Mouse (Mus musculus): ENCODE measurements around the gene Pip4p1. TPM values are rescaled to one million over a fixed set of nuclear protein-coding genes. Genes with fewer than 3 reads are reported as not detected.
A peak's percentile ranks its signal among the peaks of the same experiment; 100 is the strongest.
"Not testable (repeated sequence)": the region's sequence is repeated elsewhere in the genome, so short reads cannot be mapped to it uniquely, and the experiment has no call there.

Gene Pip4p1
- polyA plus RNA-seq, 1 experiment from 2014 or later = 24.9 TPM

DNA sequence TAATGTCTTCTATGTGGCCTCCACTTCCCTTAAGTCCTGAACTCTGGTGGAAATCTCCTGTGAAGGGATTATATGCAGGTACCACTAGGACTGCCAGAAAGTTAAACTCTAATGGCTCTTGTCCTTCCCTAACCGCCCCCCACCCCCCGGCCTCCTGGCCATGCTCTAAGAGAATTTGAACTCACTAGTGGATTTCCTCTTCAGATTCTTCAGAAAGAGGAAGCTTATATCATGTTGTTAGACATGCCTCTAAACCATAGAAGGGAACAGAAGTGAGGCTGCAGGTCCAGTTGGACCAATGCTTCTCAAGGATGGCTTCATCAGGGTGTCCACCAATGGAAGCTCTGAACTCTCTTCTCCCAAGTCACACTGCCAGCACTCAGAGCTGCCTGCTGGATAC, 32.7 kb downstream of the Pip4p1 start:
- not testable (repeated sequence) for H3K4me3 ChIP-seq (ENCODE audit: low read depth, low read length); H3K9ac ChIP-seq (ENCODE audit: low read depth, low read length); H3K4me1 ChIP-seq (ENCODE audit: control insufficient read depth, low read depth, low read length); ATAC-seq (ENCODE audit: low read depth); H3K9me3 ChIP-seq (replicated peaks; ENCODE audit: control insufficient read depth, low read length); H3K36me3 ChIP-seq (ENCODE audit: control insufficient read depth, insufficient read depth); H3K4me2 ChIP-seq (ENCODE audit: low read depth, low read length); H3K27ac ChIP-seq (ENCODE audit: low read length); H3K27me3 ChIP-seq (ENCODE audit: control insufficient read depth, insufficient read depth, low read depth, low read length)
- 35% methylated on average over 2 of the region's 2 CpGs for WGBS (ENCODE audit: insufficient replicate concordance)

DNA sequence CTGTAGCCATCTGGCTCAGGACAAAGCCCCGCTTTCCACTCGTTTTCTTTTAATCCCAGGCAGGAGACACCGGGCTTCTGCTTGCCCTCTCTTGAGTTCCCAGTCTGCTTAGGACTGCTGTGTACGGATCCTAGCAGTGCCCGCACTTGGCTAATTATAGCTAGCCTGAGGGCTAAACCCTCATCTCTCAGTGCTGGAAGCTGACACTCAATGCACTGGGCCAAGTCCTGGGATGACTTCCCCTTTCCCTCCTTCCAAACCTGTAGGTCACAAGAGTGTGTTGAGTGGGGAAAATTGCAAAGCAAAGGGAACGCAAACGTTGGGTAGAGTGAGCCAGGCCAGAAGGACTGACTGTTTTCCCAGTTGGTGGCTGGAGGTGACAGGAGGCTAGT, 33.3 kb downstream of the Pip4p1 start, which contains the start of gene Klhl33:
Gene Klhl33, minus strand, starts transcription at position 134 of the 392 bp plus-strand sequence.
- Histone ChIP-seq H3K4me3 (ENCODE audit: low read depth, low read length) (peak within 1 kb of the TSS; percentile 28), H3K9me3 (replicated peaks; ENCODE audit: control insufficient read depth, low read length) (no peaks in the 10 kb centered on the region), H3K36me3 (ENCODE audit: control insufficient read depth, insufficient read depth) (no peaks in the 10 kb centered on the region), H3K9ac (ENCODE audit: low read depth, low read length) (peak within 1 kb of the TSS; percentile 6), H3K4me1 (ENCODE audit: control insufficient read depth, low read depth, low read length) (peaks cover 3% of the 10 kb centered on the region), H3K4me2 (ENCODE audit: low read depth, low read length) (peak within 1 kb of the TSS; percentile 50), H3K27me3 (ENCODE audit: control insufficient read depth, insufficient read depth, low read depth, low read length) (peaks cover 5% of the 10 kb centered on the region; the same call in 1 of the 2 replicates), H3K27ac (ENCODE audit: low read length) (peak within 1 kb of the TSS; percentile 41; the same call in 1 of the 2 replicates)
- WGBS (ENCODE audit: insufficient replicate concordance) = 38% methylated on average over 7 of the region's 7 CpGs
- ATAC-seq (ENCODE audit: low read depth) = no peak

DNA sequence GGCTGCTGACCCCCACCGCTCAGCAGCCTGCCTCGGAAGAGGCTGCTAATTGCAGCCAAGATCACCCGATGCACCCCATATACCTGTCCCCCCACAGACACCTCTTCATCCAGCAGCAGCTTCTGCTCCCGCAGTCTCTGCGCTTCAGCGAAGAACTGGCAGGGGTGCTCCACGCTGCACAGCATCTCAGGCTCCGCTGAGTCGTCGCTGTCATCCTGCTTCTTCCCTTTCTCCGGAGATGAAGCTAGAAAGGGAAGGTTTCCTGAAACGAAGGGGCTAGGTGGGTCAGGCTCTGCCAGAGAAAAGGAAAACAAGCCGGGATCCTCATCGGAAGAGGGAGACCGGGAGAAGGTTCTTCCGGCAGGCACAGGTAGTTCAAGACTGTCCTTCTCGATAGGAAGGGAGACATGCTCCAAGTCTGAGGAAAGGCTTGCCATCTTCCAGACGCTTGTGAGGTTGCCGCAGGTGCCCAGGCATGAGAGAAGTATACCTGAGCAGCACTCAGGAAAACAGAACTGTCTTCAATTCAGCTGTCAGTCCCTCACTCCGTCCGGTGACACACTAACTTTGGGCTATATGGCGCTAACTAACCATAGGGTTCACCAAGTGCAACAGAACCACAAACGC, 33.8 kb downstream of the Pip4p1 start:
- H3K4me2 ChIP-seq (ENCODE audit: low read depth, low read length) = peak overlapping the region; percentile 50
- H3K9me3 ChIP-seq (replicated peaks; ENCODE audit: control insufficient read depth, low read length) = no peaks in the 10 kb centered on the region
- H3K36me3 ChIP-seq (ENCODE audit: control insufficient read depth, insufficient read depth) = no peaks in the 10 kb centered on the region
- H3K27me3 ChIP-seq (ENCODE audit: control insufficient read depth, insufficient read depth, low read depth, low read length) = peaks cover 5% of the 10 kb centered on the region; the same call in 1 of the 2 replicates
- peak overlapping the region; percentile 41; the same call in 1 of the 2 replicates for H3K27ac ChIP-seq (ENCODE audit: low read length)
- peaks cover 3% of the 10 kb centered on the region for H3K4me1 ChIP-seq (ENCODE audit: control insufficient read depth, low read depth, low read length)
- WGBS (ENCODE audit: insufficient replicate concordance) = 23% methylated on average over 23 of the region's 23 CpGs
- H3K9ac ChIP-seq (ENCODE audit: low read depth, low read length) = peak overlapping the region; percentile 6
- H3K4me3 ChIP-seq (ENCODE audit: low read depth, low read length) = peak overlapping the region; percentile 28
- ATAC-seq (ENCODE audit: low read depth) = no peak

DNA sequence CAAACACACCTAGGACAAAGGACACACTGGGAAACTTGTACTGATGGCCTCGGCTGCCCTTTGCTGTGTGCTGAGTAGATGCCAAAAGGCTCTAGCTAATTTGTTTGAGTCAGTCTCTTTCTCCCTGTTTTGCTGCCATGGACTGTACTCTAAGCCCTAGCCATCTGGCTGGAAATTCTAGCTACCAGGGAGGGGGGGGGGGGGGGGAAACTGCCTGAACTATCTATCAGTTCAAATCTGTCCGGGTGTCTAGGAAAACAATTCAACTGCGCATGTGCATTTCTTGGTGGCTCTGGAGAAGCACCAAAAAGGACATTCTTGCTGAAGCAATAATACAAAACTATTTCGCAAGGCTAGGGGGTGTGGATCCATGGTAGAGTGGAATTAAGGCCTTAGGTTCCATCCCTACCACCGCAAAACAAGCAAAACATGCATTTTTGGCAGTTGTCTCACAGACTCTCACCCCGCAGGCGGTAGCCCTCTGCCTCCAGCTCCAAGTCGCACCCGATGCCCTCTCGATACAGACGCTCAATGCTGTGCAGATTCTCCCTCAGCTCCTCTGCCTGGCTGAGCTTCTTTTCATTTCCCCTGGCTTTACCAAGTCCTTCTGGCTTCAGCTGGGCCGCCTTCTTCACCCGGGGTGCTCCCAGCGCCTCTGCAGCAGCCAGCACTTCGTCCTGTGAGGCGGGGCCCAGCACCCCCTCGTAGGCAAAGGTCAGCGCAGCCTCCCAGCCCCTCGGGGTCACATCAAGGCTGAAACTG, 34.5 kb downstream of the Pip4p1 start:
- H3K4me1 ChIP-seq (ENCODE audit: control insufficient read depth, low read depth, low read length) = peaks cover 3% of the 10 kb centered on the region
- ATAC-seq (ENCODE audit: low read depth) = peak; percentile 82
- peak overlapping the region; percentile 6 for H3K9ac ChIP-seq (ENCODE audit: low read depth, low read length)
- peak overlapping the region; percentile 50 for H3K4me2 ChIP-seq (ENCODE audit: low read depth, low read length)
- peak overlapping the region; percentile 41; the same call in 1 of the 2 replicates for H3K27ac ChIP-seq (ENCODE audit: low read length)
- peaks cover 5% of the 10 kb centered on the region; the same call in 1 of the 2 replicates for H3K27me3 ChIP-seq (ENCODE audit: control insufficient read depth, insufficient read depth, low read depth, low read length)
- peak overlapping the region; percentile 28 for H3K4me3 ChIP-seq (ENCODE audit: low read depth, low read length)
- no peaks in the 10 kb centered on the region for H3K36me3 ChIP-seq (ENCODE audit: control insufficient read depth, insufficient read depth)
- WGBS (ENCODE audit: insufficient replicate concordance) = 20% methylated on average over 19 of the region's 19 CpGs
- H3K9me3 ChIP-seq (replicated peaks; ENCODE audit: control insufficient read depth, low read length) = no peaks in the 10 kb centered on the region

DNA sequence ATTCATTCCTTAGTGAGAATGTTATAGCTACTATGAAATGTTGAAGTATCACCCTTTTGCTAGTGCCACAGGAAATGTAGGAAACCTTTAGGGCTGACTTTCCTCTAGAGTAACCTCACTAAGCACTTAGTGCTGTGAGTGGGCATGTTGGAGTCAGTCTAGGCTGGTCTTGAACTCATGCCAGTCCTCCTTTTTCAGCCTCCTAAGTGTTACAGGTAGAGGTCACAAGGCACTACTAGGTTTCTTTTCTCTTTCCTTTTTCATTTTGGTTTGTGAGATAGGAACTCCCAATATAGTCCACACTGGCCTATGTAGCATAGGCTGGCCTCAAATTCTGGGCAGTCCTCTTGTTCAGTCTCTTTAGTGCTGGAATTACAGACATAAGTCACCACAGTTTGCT, 35.2 kb downstream of the Pip4p1 start:
- Histone ChIP-seq H3K4me3 (ENCODE audit: low read depth, low read length) (no peak overlapping the region), H3K4me2 (ENCODE audit: low read depth, low read length) (no peak overlapping the region), H3K9me3 (replicated peaks; ENCODE audit: control insufficient read depth, low read length) (no peaks in the 10 kb centered on the region), H3K27ac (ENCODE audit: low read length) (no peak overlapping the region), H3K36me3 (ENCODE audit: control insufficient read depth, insufficient read depth) (no peaks in the 10 kb centered on the region), H3K4me1 (ENCODE audit: control insufficient read depth, low read depth, low read length) (peaks cover 3% of the 10 kb centered on the region), H3K9ac (ENCODE audit: low read depth, low read length) (no peak overlapping the region), H3K27me3 (ENCODE audit: control insufficient read depth, insufficient read depth, low read depth, low read length) (peaks cover 5% of the 10 kb centered on the region; the same call in 1 of the 2 replicates)
- no peak for ATAC-seq (ENCODE audit: low read depth)

DNA sequence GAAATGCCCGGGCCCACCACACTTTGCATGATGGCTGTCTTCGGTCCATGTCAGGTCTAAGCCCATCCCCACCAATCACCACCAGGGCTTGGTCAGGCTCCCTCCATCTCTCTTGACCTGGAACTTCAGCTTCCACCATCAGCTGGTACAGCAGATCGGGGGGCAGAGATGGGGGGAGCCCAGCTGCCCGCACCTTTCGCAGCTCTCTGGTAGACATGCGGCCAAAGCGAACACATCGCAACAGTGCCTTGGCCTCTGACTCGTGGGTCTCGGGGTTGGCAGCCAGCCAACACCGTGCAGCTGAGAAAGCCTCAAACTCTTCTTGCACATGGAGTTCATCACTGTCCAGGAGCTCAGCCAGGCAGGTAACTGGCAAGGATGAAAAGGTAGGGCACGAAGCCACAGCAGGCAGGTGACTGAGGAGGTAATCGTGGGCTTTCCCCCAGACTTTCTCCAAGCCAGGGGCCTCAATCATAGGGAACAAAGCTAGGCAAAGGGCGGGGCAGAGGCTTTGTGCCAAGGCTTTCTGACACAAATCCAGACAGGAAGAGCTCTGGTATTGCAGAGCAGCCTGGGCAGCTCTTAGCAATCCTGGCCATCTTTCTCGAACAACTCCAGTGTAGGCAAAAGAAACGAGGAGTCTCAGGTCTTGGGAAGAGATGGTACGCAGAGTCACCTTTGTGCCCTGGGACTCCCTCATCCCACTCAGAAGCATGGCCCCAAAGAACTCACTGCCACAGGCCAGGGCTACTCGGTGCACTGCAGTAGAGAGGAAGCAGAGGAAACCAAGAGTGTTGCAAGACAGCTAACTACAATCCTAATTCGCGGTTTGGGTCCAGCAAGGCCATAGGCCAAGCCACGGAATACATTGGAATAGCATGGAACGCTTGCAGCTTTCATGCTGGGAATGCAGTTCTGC, 37.9 kb downstream of the Pip4p1 start:
- peaks cover 3% of the 10 kb centered on the region for H3K4me1 ChIP-seq (ENCODE audit: control insufficient read depth, low read depth, low read length)
- ATAC-seq (ENCODE audit: low read depth) = no peak
- 60% methylated on average over 22 of the region's 22 CpGs for WGBS (ENCODE audit: insufficient replicate concordance)
- no peak overlapping the region for H3K4me3 ChIP-seq (ENCODE audit: low read depth, low read length)
- no peak overlapping the region for H3K9ac ChIP-seq (ENCODE audit: low read depth, low read length)
- H3K27ac ChIP-seq (ENCODE audit: low read length) = no peak overlapping the region
- no peaks in the 10 kb centered on the region for H3K36me3 ChIP-seq (ENCODE audit: control insufficient read depth, insufficient read depth)
- H3K27me3 ChIP-seq (ENCODE audit: control insufficient read depth, insufficient read depth, low read depth, low read length) = peaks cover 5% of the 10 kb centered on the region; the same call in 1 of the 2 replicates
- H3K4me2 ChIP-seq (ENCODE audit: low read depth, low read length) = no peak overlapping the region
- H3K9me3 ChIP-seq (replicated peaks; ENCODE audit: control insufficient read depth, low read length) = no peaks in the 10 kb centered on the region

DNA sequence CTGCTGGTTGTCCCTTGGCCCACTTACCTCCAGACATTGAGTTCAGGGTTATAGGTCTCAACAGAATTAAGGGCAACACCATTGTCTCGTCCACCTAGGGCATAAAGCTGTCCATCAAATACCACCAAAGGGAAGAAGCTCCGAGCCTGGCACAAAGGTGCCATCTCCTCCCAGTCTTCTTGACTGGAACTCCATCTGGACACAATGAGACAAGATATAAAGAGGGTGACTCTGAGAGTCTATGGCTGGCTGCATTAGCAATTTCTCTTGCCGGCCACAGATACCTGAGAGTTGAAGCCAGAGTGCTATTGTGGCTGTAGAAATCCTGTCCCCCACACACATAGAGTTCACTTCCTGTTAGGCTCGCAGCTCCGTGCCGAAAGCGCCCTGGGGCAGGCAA, 38.6 kb downstream of the Pip4p1 start:
- no peak overlapping the region for H3K4me3 ChIP-seq (ENCODE audit: low read depth, low read length)
- no peaks in the 10 kb centered on the region for H3K9me3 ChIP-seq (replicated peaks; ENCODE audit: control insufficient read depth, low read length)
- peaks cover 3% of the 10 kb centered on the region for H3K4me1 ChIP-seq (ENCODE audit: control insufficient read depth, low read depth, low read length)
- no peak overlapping the region for H3K9ac ChIP-seq (ENCODE audit: low read depth, low read length)
- H3K36me3 ChIP-seq (ENCODE audit: control insufficient read depth, insufficient read depth) = no peaks in the 10 kb centered on the region
- WGBS (ENCODE audit: insufficient replicate concordance) = 66% methylated on average over 7 of the region's 7 CpGs
- H3K4me2 ChIP-seq (ENCODE audit: low read depth, low read length) = no peak overlapping the region
- no peak for ATAC-seq (ENCODE audit: low read depth)
- no peak overlapping the region for H3K27ac ChIP-seq (ENCODE audit: low read length)
- H3K27me3 ChIP-seq (ENCODE audit: control insufficient read depth, insufficient read depth, low read depth, low read length) = peaks cover 5% of the 10 kb centered on the region; the same call in 1 of the 2 replicates

DNA sequence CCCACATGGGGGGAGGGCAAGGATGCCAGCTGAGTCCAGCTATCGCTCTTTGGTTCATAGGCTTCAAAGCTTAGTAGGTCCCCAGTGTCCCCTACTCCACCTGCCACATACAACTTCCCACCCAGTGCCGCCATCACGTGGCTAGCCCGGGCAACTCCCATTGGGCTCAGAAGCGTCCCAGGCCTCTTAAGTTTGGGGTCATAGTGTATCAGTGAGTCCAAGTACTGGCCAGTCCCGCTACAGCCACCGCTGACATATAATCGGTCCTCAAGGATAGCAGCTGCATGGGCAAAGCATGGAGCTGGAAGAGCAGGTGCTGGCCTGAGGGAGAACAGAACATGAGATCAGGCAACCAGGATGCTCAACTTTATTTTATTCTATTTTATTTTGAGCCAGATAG, 39.0 kb downstream of the Pip4p1 start:
- no peak overlapping the region for H3K4me2 ChIP-seq (ENCODE audit: low read depth, low read length)
- H3K27ac ChIP-seq (ENCODE audit: low read length) = no peak overlapping the region
- H3K4me1 ChIP-seq (ENCODE audit: control insufficient read depth, low read depth, low read length) = peaks cover 3% of the 10 kb centered on the region
- H3K9me3 ChIP-seq (replicated peaks; ENCODE audit: control insufficient read depth, low read length) = no peaks in the 10 kb centered on the region
- ATAC-seq (ENCODE audit: low read depth) = no peak
- WGBS (ENCODE audit: insufficient replicate concordance) = 77% methylated on average over 8 of the region's 8 CpGs
- no peak overlapping the region for H3K4me3 ChIP-seq (ENCODE audit: low read depth, low read length)
- H3K9ac ChIP-seq (ENCODE audit: low read depth, low read length) = no peak overlapping the region
- H3K27me3 ChIP-seq (ENCODE audit: control insufficient read depth, insufficient read depth, low read depth, low read length) = peaks cover 3% of the 10 kb centered on the region; the same call in 1 of the 2 replicates
- H3K36me3 ChIP-seq (ENCODE audit: control insufficient read depth, insufficient read depth) = no peaks in the 10 kb centered on the region
